Mouse (Mus musculus): ENCODE measurements around the gene Slc2a12.

GRCm38 (mm10) chr10:22746334-22747322, 101.8 kb downstream of the Slc2a12 start:
- TF ChIP-seq CTCF (IDR thresholded peaks at IDR 0.05) (no peak), EP300 (IDR thresholded peaks at IDR 0.05) (no peak)

Measured in lung, postnatal 0 days (tissue).